Mouse (Mus musculus) liver, adult 2 months (tissue): Measurements from ENCODE around the gene Iqcf3.

Source experiments
- CTCF ChIP-seq: fragments of 200-500 bp; IDR thresholded peaks from 2 replicates; pipeline ENCODE4 v1.5.1; 2011; ENCODE audit warnings: low read depth, low read length, control low read depth
- POLR2A ChIP-seq: fragments of 200-500 bp; IDR thresholded peaks from 2 replicates; pipeline ENCODE4 v1.6.1; 2011; ENCODE audit warnings: low read length, control low read depth; ENCODE audit not compliant: insufficient read depth; ENCODE audit errors: extremely low read depth

- TF ChIP-seq CTCF (no peak), POLR2A (no peak)
Observed at GRCm38 (mm10) chr9:106561531-106561930, at the start of gene Iqcf3.
